Mouse (Mus musculus) mesoderm, embryonic 11.5 days (tissue): ENCODE results near the gene Raver1.
"Not testable (repeated sequence)": the region's sequence is repeated elsewhere in the genome, so short reads cannot be mapped to it uniquely, and the experiment has no call there.

Experiments
- DNase-seq: peaks from one replicate; pipeline ENCODE4 v3.0.0-alpha.2; 2012; ENCODE audit warnings: low read depth, low spot score

Raver1 gene

GRCm38 (mm10) chr9:21105760-21106564 is 14.2 kb upstream of the Raver1 start:
- DNase-seq, result no peak

GRCm38 (mm10) chr9:21104814-21105213 is 13.0 kb upstream of the Raver1 start:
- no peak for DNase-seq

- no peak for DNase-seq
These were observed 10.3 kb upstream of the Raver1 start for GRCm38 (mm10) chr9:21102076-21102475.

DNA sequence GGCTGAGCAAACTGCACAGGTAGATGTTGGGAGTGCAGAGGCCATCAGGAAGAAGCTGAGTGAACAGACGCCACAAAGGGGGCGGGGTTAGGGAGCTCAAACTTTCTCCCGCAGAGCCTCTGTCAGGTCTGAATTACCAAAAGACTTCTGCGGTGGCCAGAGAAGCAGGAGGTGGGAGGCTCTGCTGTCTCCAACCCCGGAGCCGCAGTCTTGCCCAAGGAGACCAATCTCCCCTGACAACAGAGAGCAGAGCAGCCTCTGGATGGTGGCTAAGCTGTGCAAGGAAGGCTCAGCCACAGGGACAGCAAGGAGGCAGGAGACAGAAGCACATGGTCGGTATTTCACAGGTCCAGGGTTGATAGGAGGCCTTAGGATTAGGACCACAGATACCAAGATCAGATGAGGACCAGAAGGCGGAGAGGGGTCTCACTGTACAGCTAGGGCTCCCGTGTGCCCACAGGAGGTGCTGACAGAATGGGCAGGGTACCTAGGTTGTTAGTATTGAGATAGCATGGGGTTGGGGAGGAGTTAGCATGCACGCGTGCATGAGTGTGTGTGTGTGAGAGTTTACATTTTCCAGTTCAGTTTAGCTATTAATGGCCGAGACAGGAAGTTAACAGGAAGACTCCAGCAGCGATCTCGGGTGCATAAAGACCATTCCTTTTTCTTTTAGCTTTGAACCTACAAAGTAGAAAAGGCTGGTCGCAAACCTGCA is 8.8 kb upstream of the Raver1 start:
- no peak for DNase-seq

DNA sequence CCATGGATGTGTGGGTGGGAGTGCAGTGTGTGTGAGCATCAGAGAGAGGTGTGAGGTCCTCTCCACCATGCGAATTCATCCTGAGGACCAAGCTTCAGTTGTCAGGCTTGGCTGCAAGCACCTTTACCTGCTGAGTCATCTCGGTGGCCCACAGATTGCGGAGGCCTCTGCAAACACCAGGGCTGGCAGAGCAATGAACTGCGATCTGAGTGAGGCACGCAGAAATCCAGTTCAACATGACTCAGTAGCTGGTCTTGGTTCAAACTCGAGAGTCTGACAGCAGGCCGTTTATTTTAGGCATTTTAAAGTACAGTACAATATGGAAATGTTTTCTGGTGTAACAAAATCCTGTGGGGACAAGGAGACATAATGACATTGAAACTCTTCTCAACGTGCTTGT is 6.0 kb upstream of the Raver1 start:
- DNase-seq, result no peak

- DNase-seq, result no peak
These were observed 4.2 kb upstream of the Raver1 start for GRCm38 (mm10) chr9:21095958-21096357.

GRCm38 (mm10) chr9:21093423-21093822 is 1.6 kb upstream of the Raver1 start:
- no peak for DNase-seq

- no peak for DNase-seq
These were observed 669 bp downstream of the Raver1 start for GRCm38 (mm10) chr9:21090972-21091706.

DNA sequence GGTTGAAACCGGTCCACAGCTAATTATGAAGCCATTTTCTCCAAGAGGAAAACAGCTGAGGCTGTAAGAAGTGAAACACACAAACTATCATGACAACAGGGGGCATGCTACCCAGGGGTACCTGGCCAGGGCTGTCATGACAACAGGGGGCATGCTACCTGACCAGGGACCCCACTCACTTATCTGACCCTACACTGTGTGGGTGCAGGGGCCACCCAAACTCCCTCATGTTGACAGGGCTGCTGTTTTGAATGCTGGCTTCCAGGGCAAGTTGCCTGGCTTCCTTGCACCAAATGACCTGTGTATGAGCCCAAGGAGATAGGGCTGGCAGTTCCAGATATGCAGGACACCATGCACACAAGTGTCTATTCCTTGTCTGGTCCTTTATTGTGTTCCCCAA is 1.3 kb downstream of the Raver1 start:
- DNase-seq, result no peak

DNA sequence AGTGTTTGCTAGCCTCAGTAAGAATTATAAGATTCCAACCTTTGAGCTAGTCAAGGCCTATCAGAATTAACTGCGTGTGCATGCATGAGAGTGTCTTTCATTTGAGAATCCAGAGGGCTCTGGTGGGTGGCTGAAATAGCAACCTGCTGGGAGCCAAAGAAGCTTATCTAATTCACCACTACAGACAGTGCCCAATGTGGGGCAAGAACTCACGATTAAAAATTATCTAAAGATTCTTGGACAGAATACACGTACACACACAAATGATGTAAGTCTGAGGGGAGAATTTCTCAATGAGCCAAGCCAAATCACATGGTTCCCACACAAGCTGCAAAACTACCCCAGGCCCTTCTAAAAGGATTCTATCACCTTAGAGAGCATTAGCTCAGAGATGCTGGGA is 8.5 kb downstream of the Raver1 start:
- DNase-seq, result no peak

- DNase-seq, result no peak
These were observed 10.7 kb downstream of the Raver1 start for GRCm38 (mm10) chr9:21081127-21081526.

DNA sequence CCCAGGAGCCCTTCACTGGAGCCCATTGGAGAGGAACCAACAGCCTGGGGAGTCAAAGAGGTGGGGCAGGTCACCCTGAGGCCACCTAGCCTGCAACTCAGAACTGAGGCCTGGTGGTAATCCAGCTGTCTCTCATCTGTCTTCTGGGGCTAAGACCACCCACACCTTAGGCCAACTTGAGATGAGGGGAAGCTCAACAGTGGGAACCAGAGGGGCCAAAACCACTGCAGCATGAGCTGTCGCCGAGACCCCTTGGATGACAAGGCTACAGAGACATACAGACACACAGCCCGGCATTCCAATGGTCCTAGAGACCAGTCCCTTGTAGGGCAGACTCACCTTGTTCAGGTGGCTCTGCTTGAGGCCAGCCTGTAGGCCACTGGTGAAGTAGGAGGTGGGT is 16.2 kb downstream of the Raver1 start:
- DNase-seq, result no peak

DNA sequence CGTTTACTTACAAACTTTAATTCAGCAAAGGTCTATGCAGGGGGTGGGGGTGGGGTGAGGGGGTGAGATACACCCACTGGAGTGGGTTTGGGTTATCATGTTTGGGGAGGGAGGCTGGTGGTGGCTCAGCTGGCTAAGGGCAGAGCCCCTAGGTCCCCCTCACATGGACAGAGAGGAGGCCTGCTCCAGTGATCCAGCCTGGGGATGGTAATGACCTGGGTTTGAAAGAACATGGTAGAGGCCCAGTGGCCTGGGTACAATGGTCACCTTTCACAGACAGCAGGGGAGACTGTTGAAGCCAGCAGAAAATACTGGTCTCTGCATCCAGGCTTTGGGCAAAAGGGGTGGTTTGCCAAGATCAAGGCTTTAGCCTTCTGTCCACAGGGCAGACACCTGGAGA is 17.6 kb downstream of the Raver1 start:
- DNase-seq, result no peak

DNA sequence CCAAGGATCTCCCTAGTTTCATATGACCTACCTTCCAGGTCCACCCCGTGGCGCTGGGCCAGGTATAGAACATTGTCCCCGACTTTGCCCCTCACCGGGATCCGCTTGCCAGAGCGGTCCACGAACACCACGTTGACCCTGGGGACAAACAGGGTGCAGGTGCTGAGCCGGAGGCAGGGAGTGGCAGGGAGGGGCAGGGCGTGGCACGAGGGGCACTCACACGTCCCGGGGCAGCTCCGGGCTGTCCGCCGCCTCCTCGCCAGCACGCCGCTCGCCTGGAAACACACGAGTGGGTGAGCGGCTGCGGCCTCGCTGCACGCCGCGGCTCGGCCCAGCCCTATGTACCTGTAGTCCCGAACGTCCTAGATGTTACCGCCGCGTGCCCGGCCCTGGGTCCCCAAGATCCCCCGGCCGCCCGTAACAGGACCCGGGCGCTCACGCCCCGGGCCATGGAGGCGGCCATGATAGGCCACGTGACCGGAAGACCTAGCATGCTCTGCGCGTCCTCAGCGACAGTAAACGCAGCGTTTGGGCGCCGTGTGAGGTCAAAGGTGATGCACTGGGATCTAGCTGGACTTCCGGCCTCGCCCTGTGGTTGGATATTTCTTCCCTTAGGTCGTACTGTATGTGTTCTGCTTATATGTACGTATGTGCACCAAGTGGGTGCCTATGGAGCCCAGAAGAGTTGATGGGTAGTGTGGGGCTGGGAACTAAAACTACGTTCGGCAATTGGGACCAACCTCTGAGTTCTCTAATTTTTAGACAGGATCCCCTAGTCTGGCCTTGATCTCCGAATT is 18.6 kb downstream of the Raver1 start, which contains the start of the genes Gm49373 and Fdx1l:
Gene Gm49373 (minus strand): TSS at position 53 of the 797 bp plus-strand sequence.
Gene Fdx1l (minus strand): TSS at position 571 of the 797 bp plus-strand sequence.
- DNase-seq, result peak; percentile 92

DNA sequence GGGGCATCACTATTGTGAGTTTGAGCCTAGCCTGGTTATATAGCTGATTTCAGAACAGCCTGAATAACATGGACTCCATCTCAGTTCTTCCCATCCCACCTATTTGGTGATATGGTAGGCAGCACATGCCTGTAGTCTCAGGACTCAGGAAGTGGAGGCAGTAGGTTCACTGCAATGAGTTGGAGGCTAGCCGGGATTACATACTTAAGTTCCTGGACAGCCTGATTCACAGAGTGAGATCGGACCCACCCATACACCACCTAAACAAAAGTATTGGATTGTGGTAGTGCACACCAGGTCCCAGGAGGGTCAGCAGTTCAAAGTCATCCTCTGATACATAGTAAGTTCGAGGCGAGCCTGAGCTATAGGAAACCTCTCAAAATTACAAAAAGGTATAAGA is 19.2 kb downstream of the Raver1 start:
- DNase-seq, result no peak

DNA sequence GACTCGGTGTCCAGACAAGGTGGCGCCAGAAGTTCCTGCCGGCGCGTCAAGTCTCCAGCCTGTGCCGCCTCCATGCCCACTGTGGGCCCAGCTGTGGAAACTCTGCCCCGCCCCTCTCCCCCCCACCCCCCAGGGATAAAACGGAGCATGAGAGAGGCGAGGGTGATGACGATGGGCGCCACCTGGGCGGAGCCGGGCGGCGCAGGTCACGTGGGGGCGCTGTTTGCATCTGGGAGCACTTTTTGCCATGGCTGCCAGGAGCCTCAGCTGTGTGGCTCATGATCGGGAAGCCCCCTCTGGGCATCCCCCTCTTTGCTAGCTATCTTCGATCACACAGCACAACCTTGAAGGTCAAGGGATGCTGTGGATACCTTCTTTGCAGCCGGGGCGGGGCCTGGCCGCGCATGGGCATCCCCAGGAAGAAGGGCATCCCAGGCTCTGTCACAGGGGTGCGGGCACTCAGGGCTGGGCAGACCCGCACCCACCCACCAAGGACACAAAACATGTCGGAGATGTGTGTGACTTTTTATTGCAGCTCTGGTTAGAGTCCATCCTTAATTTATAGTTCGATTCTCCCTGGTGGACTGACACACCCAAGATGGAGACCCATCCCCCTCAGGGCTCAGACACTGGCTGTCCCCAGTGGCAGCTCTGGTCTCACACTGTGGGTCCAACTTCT is 24.7 kb downstream of the Raver1 start, which contains the start of gene Zglp1:
Gene Zglp1 (minus strand): TSS at position 88 of the 679 bp plus-strand sequence.
- no peak for DNase-seq

- no peak for DNase-seq
These were observed 28.9 kb downstream of the Raver1 start for GRCm38 (mm10) chr9:21062928-21063327.

DNA sequence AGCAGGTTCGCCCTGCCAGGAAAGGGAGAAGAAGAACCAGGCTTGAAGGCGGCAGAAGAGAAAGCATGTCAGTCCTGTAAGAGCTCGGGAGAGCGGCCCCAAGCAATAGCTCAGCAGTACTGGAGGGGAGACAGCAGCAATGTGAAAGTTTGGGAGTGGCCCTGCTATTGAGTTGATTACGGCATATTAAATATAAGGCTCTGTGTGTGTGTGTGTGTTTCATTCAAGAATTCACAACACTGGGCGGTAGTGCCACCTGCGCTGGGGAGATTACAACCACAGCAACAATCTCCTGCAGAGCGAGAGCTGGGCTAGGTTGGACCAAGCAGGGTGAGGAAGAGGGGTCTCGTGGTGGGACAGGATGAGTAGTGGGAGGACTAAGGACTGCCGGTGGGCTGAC is 40.2 kb downstream of the Raver1 start:
- DNase-seq, result no peak

DNA sequence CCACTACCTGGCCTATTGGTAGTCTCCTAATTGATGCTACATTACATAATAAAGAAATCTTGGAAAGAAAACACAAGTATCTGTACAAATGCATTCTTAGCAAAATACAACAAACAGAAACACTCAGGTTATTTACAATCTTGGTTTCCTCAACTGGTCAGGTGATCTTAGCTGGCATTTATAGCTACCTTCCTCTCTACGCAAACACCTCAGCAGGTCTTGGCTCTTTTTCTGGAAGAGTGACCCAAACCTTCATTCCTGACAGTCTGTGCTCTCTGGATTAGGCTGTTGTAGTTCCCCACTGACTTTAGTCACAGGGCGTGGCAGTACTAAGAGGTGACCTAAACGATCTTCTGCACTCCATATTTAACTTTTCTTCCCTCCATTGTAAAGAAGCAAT is 46.6 kb downstream of the Raver1 start:
- DNase-seq, result no peak

GRCm38 (mm10) chr9:21044785-21045184 is 47.0 kb downstream of the Raver1 start:
- DNase-seq, result not testable (repeated sequence)

DNA sequence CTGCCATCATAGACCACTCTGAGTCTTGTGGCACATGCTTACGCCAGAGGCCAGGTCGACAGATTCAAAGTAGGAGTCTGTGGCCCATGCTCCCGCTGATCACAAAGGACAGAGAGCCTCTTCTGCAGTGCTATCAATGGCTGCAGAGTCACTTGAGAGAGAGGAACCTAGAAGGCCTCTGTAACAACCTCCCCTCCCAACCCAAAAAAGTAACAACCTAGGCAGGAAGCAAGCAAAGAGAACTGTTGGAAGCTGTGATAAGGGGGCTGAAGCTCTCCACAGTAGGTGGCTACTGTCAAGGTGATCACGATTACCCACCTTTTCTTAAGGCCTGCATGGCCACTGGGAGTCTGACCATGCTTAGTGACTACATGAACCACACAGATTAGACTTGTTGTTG is 48.2 kb downstream of the Raver1 start:
- DNase-seq, result no peak
